In genomic region chr13:33935465-33936181, GRCm38 (mm10) we compare ENCODE assay signal across 8 mouse cellular contexts. TPM values are rescaled to one million over a fixed set of nuclear protein-coding genes. Genes with fewer than 3 reads are reported as not detected.
DNase-seq lines count a peak whose midpoint lies in the region; ATAC-seq and TF ChIP-seq lines count a peak whose summit lies in the region.

No protein-coding gene starts in this region.

- H3K4me3 ChIP-seq in CH12.LX (replicated peaks in 1 of 3; ENCODE audit: low read depth in 2 of 3, low read length in 2 of 3, poor library complexity in 1 of 3) (peak overlapping the region in 1 of 3 experiments; percentile 62), myocyte (peak overlapping the region; percentile 78)
- peak overlapping the region; percentile 34 for H3K4me3 ChIP-seq in bone marrow, adult 2 months (replicated peaks; ENCODE audit: control insufficient read depth, low read depth, low read length)
- peak overlapping the region; percentile 75 for H3K4me3 ChIP-seq in embryonic fibroblast, embryonic 13.5 days (ENCODE audit: insufficient read depth, low read length)
- peak overlapping the region; percentile 72 for H3K4me3 ChIP-seq in heart, embryonic 11.5 days (ENCODE audit: low read depth, low read length)
- peak overlapping the region; percentile 63 for H3K4me3 ChIP-seq in kidney, embryonic 14.5 days (ENCODE audit: low read length)

- whole genome bisulfite sequencing in bone marrow, adult 2 months = 3% methylated on average over 44 of the region's 44 CpGs
- WGBS in heart, embryonic 11.5 days (ENCODE audit: insufficient replicate concordance) = under 1% methylated on average over 44 of the region's 44 CpGs
- WGBS in kidney, embryonic 14.5 days = under 1% methylated on average over 42 of the region's 44 CpGs

- no peak for TF ChIP-seq POLR2A in CH12.LX (IDR thresholded peaks at IDR 0.05; ENCODE audit: low read depth, low read length)
- no peak for TF ChIP-seq POLR2A in bone marrow, adult 2 months (IDR thresholded peaks at IDR 0.05; ENCODE audit: borderline replicate concordance, control insufficient read depth, low read depth, low read length)
- peak; percentile 67 for TF ChIP-seq POLR2A in embryonic fibroblast, embryonic 13.5 days (IDR thresholded peaks at IDR 0.05; ENCODE audit: low read depth, low read length)
- TF ChIP-seq POLR2A in myocyte (IDR thresholded peaks at IDR 0.05; ENCODE audit: insufficient read length, low read depth) = peak; percentile 77

- H3K79me2 ChIP-seq in CH12.LX (replicated peaks; ENCODE audit: control insufficient read depth, extremely low read depth, insufficient read depth, poor library complexity, severe bottlenecking) (no peaks in the 10 kb centered on the region), myocyte (ENCODE audit: control insufficient read depth, insufficient read depth) (peaks cover 36% of the 10 kb centered on the region)

- peak overlapping the region; percentile 42; the same call in 1 of the 2 replicates for H3K4me2 ChIP-seq in CH12.LX (ENCODE audit: insufficient read depth, low read depth, poor library complexity, severe bottlenecking)
- H3K4me2 ChIP-seq in heart, embryonic 11.5 days = peak overlapping the region; percentile 82
- H3K4me2 ChIP-seq in kidney, embryonic 14.5 days (replicated peaks; ENCODE audit: low read depth, low read length) = peak overlapping the region; percentile 70
- peak overlapping the region; percentile 95 for H3K4me2 ChIP-seq in myocyte (ENCODE audit: low read depth)

- H3K27me3 ChIP-seq in CH12.LX (replicated peaks) = no peaks in the 10 kb centered on the region
- no peaks in the 10 kb centered on the region for H3K27me3 ChIP-seq in heart, embryonic 11.5 days (ENCODE audit: control insufficient read depth, insufficient read depth, low read length)
- H3K27me3 ChIP-seq in kidney, embryonic 14.5 days (ENCODE audit: control insufficient read depth, insufficient read depth, low read length) = no peaks in the 10 kb centered on the region
- no peaks in the 10 kb centered on the region for H3K27me3 ChIP-seq in myocyte (ENCODE audit: control insufficient read depth, insufficient read depth, insufficient read length)

- no peak for DNase-seq in CH12.LX (ENCODE audit: extremely low read depth)
- peak; percentile 52 for DNase-seq in liver
- DNase-seq in thymus, postnatal 0 days (ENCODE audit: low spot score) = peak; percentile 14

- TF ChIP-seq EP300 in CH12.LX (IDR thresholded peaks at IDR 0.05; ENCODE audit: low read length) = no peak

- TF ChIP-seq CTCF in CH12.LX (conservative IDR thresholded peaks at IDR 0.05 in 1 of 2, IDR thresholded peaks at IDR 0.05 in 1 of 2; ENCODE audit: low read depth in 2 of 2, low read length in 2 of 2) = no peak
- no peak for TF ChIP-seq CTCF in bone marrow, adult 2 months (IDR thresholded peaks at IDR 0.05; ENCODE audit: control insufficient read depth, insufficient read depth, low read length)
- TF ChIP-seq CTCF in embryonic fibroblast, embryonic 13.5 days (IDR thresholded peaks at IDR 0.05; ENCODE audit: borderline replicate concordance, insufficient read depth, low read length) = no peak

- peaks cover 0 to under 1% of the 10 kb centered on the region in 2 experiments for H3K36me3 ChIP-seq in CH12.LX (replicated peaks in 1 of 2; ENCODE audit: control insufficient read depth in 1 of 2, insufficient read depth in 1 of 2, low read length in 1 of 2)
- no peaks in the 10 kb centered on the region for H3K36me3 ChIP-seq in heart, embryonic 11.5 days (ENCODE audit: control insufficient read depth, insufficient read depth, low read length)
- no peaks in the 10 kb centered on the region for H3K36me3 ChIP-seq in kidney, embryonic 14.5 days (ENCODE audit: control insufficient read depth, insufficient read depth, low read length)
- no peaks in the 10 kb centered on the region for H3K36me3 ChIP-seq in myocyte (ENCODE audit: control insufficient read depth, insufficient read depth)

- H3K9me3 ChIP-seq in CH12.LX (replicated peaks; ENCODE audit: low read length) = no peaks in the 10 kb centered on the region
- H3K9me3 ChIP-seq in heart, embryonic 11.5 days (replicated peaks; ENCODE audit: control insufficient read depth, low read length) = no peaks in the 10 kb centered on the region
- H3K9me3 ChIP-seq in kidney, embryonic 14.5 days (ENCODE audit: control insufficient read depth, low read length) = no peaks in the 10 kb centered on the region

- no peak overlapping the region; the same call in 1 of the 2 replicates for H3K9ac ChIP-seq in CH12.LX (ENCODE audit: insufficient read depth, low read depth)
- H3K9ac ChIP-seq in heart, embryonic 11.5 days (ENCODE audit: low read depth, low read length) = peak overlapping the region; percentile 86
- H3K9ac ChIP-seq in kidney, embryonic 14.5 days (ENCODE audit: low read depth, low read length) = peak overlapping the region; percentile 76

- dilution Hi-C loops in CH12.LX (cut with MboI; ENCODE audit: extremely low pct_ligation_motif_present, extremely low pct_unique_long_range_greater_than_20kb, low sequenced_read_pairs) = no loop called here

- peak overlapping the region; percentile 92 for H3ac ChIP-seq in myocyte (ENCODE audit: control insufficient read depth, insufficient read length)

- TF ChIP-seq RAD21 in CH12.LX (IDR thresholded peaks at IDR 0.05; ENCODE audit: low read depth, low read length) = no peak

- in situ Hi-C loops in CH12.LX (cut with MboI; ENCODE audit: low pct_ligation_motif_present, low pct_unique_long_range_greater_than_20kb, low sequenced_read_pairs) = no loop called here

- no peak overlapping the region for H3K27ac ChIP-seq in CH12.LX (ENCODE audit: insufficient read depth, low read depth)
- H3K27ac ChIP-seq in bone marrow, adult 2 months (ENCODE audit: control insufficient read depth, insufficient read depth, low read depth, low read length, poor library complexity) = peak overlapping the region; percentile 55
- H3K27ac ChIP-seq in embryonic fibroblast, embryonic 13.5 days (ENCODE audit: insufficient read depth, low read length) = no peak overlapping the region; the same call in 1 of the 2 replicates
- 0 out of 2 replicates have a peak overlapping the region, but pooled peaks have one; percentile 22 for H3K27ac ChIP-seq in heart, embryonic 11.5 days (ENCODE audit: low read depth, low read length)
- peak overlapping the region; percentile 65 for H3K27ac ChIP-seq in kidney, embryonic 14.5 days (ENCODE audit: low read depth, low read length)

- H3K4me1 ChIP-seq in CH12.LX (ENCODE audit: control insufficient read depth in 1 of 2, insufficient read depth in 2 of 2) = no peaks in the 10 kb centered on the region
- no peaks in the 10 kb centered on the region for H3K4me1 ChIP-seq in bone marrow, adult 2 months (ENCODE audit: control insufficient read depth, insufficient read depth, low read length)
- H3K4me1 ChIP-seq in embryonic fibroblast, embryonic 13.5 days (ENCODE audit: control insufficient read depth, insufficient read depth, low read length) = peaks cover 14% of the 10 kb centered on the region
- H3K4me1 ChIP-seq in heart, embryonic 11.5 days (ENCODE audit: control insufficient read depth, insufficient read depth, low read length) = no peaks in the 10 kb centered on the region; the same call in 1 of the 2 replicates
- no peaks in the 10 kb centered on the region for H3K4me1 ChIP-seq in kidney, embryonic 14.5 days (ENCODE audit: control insufficient read depth, insufficient read depth, low read length)

- ATAC-seq in heart, embryonic 11.5 days (replicated peaks; ENCODE audit: insufficient number of reproducible peaks, low FRiP score, low TSS enrichment) = peak; percentile 73
- ATAC-seq in kidney, embryonic 14.5 days (ENCODE audit: low FRiP score, low TSS enrichment) = peak; percentile 96

TF ChIP-seq in CH12.LX, 34 proteins besides CTCF, POLR2A, EP300 and RAD21 (continues in another document):
- TF ChIP-seq JUND (conservative IDR thresholded peaks at IDR 0.05; ENCODE audit: low read depth, low read length) = no peak
- no peak for TF ChIP-seq ELF1 (IDR thresholded peaks at IDR 0.05; ENCODE audit: low read depth, low read length)
- no peak for TF ChIP-seq ZC3H11A (IDR thresholded peaks at IDR 0.05; ENCODE audit: low read depth, low read length)
- TF ChIP-seq MAZ (IDR thresholded peaks at IDR 0.05; ENCODE audit: low read depth, low read length) = no peak
- no peak for TF ChIP-seq MEF2A (IDR thresholded peaks at IDR 0.05; ENCODE audit: borderline replicate concordance, low read depth, low read length)

TF ChIP-seq in myocyte, 11 proteins besides CTCF, POLR2A, EP300 and RAD21 (continues in another document):
- TF ChIP-seq USF1 (IDR thresholded peaks at IDR 0.05; ENCODE audit: low read depth) (no peak), TCF3 (IDR thresholded peaks at IDR 0.05; ENCODE audit: insufficient read length, low read depth) (no peak), MAX (IDR thresholded peaks at IDR 0.05; ENCODE audit: low read depth) (no peak), MYOG (IDR thresholded peaks at IDR 0.05; ENCODE audit: control insufficient read depth in 1 of 3, insufficient read depth in 1 of 3, insufficient read length in 2 of 3, low read depth in 2 of 3) (peak in 1 of 3 experiments; percentile 5), TCF12 (IDR thresholded peaks at IDR 0.05; ENCODE audit: insufficient read depth, poor library complexity, severe bottlenecking) (no peak)

RNA-seq across cellular contexts. Expression of gene Nqo2, which starts 28.9 kb away (rescaled TPM):
- total RNA-seq in CH12.LX (2012; rRNA removed) = 4.3 and 4.8 TPM in 2 replicates
- 10.6 and 11.2 TPM in 2 replicates for total RNA-seq in CH12.LX (2014; rRNA removed)
- 10.7 and 13.9 TPM in 2 replicates for polyA plus RNA-seq in CH12.LX (2012; ENCODE audit: insufficient read length, low read depth)
- polyA plus RNA-seq in bone marrow, adult 2 months (2011; ENCODE audit: insufficient read depth, insufficient read length, low replicate concordance, missing spikeins) = 5.7 and 14.7 TPM in 2 replicates
- 20.9 and 22.2 TPM in 2 replicates for polyA plus RNA-seq in embryonic fibroblast, embryonic 13.5 days (2011; ENCODE audit: insufficient read length, low read depth, missing spikeins)
- polyA plus RNA-seq in heart, embryonic 11.5 days (2014; fragmentation: Nextera tagmentation; extraction: Ambion mirVana) = 29.6 and 35.1 TPM in 2 replicates
- polyA plus RNA-seq in kidney, embryonic 14.5 days (2014; fragmentation: Nextera tagmentation; extraction: Ambion mirVana) = 26.2 and 29.6 TPM in 2 replicates
- polyA plus RNA-seq in myocyte (2012; fragmentation: generic; extraction: Trizol) = 25.1 TPM
- 10.9 and 13.0 TPM in 2 replicates for polyA plus RNA-seq in thymus, postnatal 0 days (2015; fragmentation: Nextera tagmentation; extraction: Ambion mirVana)

RNA-seq across cellular contexts. Expression of gene Serpinb6c, which starts 30.1 kb away (rescaled TPM):
- total RNA-seq in CH12.LX (2012; rRNA removed) = not detected in 2 replicates
- total RNA-seq in CH12.LX (2014; rRNA removed) = not detected in 2 replicates
- not detected in 2 replicates for polyA plus RNA-seq in CH12.LX (2012; ENCODE audit: insufficient read length, low read depth)
- polyA plus RNA-seq in bone marrow, adult 2 months (2011; ENCODE audit: insufficient read depth, insufficient read length, low replicate concordance, missing spikeins) = 7.7 TPM in 1 of 2 replicates, not detected in the other
- 0.53 TPM in 1 of 2 replicates, not detected in the other for polyA plus RNA-seq in embryonic fibroblast, embryonic 13.5 days (2011; ENCODE audit: insufficient read length, low read depth, missing spikeins)
- not detected in 2 replicates for polyA plus RNA-seq in heart, embryonic 11.5 days (2014; fragmentation: Nextera tagmentation; extraction: Ambion mirVana)
- polyA plus RNA-seq in kidney, embryonic 14.5 days (2014; fragmentation: Nextera tagmentation; extraction: Ambion mirVana) = 0.20 TPM in 1 of 2 replicates, not detected in the other
- 1.4 TPM for polyA plus RNA-seq in myocyte (2012; fragmentation: generic; extraction: Trizol)
- 1.3 and 1.6 TPM in 2 replicates for polyA plus RNA-seq in thymus, postnatal 0 days (2015; fragmentation: Nextera tagmentation; extraction: Ambion mirVana)

Comparison
In these comparisons a context has a peak if more than half of its experiments do, and no peak if none do; other contexts are left out.
1. H3K27ac ChIP-seq: peak in bone marrow, adult 2 months (single experiment), heart, embryonic 11.5 days (single experiment) and kidney, embryonic 14.5 days (single experiment); none in CH12.LX (single experiment) and embryonic fibroblast, embryonic 13.5 days (single experiment).
2. H3K4me2 ChIP-seq: peak in every context shown above with its lines; median percentile 95 in myocyte; 82 in heart, embryonic 11.5 days; 70 in kidney, embryonic 14.5 days; 42 in CH12.LX.
3. POLR2A ChIP-seq: peak in embryonic fibroblast, embryonic 13.5 days (single experiment) and myocyte (single experiment); none in CH12.LX (single experiment) and bone marrow, adult 2 months (single experiment).